Mouse (Mus musculus): ENCODE measurements around the gene Grrp1. TPM values are rescaled to one million over a fixed set of nuclear protein-coding genes. Genes with fewer than 3 reads are reported as not detected.

The Grrp1 gene
- polyA plus RNA-seq, 1 experiment from 2014 or later: 12.8 TPM

DNA sequence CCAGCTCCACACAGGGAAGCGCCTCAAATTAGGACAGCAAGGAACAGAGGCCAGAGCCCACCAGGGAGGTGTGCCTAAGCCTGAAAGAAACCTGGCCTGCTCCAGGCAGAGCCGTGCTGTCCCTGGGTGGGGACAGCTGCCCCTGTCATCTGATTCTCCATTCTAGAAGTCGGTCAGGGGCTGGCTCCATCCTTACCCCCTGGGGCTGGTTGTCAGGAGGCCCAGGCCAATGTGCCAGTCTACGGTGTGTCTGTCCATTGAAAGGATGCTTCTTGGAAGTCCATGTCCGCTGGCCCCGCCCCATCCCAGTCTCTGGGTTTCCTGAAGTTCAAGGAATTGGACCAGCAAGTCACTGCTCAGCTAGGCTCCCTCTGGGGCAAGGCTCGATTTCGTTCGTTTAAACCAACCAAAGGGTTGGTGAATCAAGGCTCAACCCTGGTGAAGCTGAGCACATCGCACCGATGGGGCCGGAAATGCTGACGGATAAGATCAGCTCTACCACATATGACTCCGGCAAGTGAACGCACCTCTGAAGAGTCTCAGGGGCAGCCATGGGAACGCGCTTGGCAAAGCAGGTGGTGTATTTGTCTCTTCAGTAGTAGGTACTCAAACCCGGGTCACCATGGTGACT, 39.3 kb upstream of the Grrp1 start:
- Histone ChIP-seq H3K9ac (replicated peaks; ENCODE audit: low read length) (no peak overlapping the region), H3K36me3 (ENCODE audit: insufficient read depth, low read length) (no peaks in the 10 kb centered on the region), H3K9me3 (ENCODE audit: low read length) (peaks cover 3% of the 10 kb centered on the region; the same call in 1 of the 2 replicates), H3K4me2 (replicated peaks; ENCODE audit: low read depth, low read length) (no peak overlapping the region), H3K4me1 (ENCODE audit: insufficient read depth, low read length) (peaks cover 12% of the 10 kb centered on the region), H3K4me3 (ENCODE audit: low read length) (no peak overlapping the region), H3K27me3 (ENCODE audit: insufficient read depth, low read length) (peaks cover 6% of the 10 kb centered on the region; the same call in 1 of the 2 replicates), H3K27ac (ENCODE audit: low read length) (no peak overlapping the region)
- ATAC-seq (ENCODE audit: low FRiP score, low TSS enrichment): no peak
- 67% methylated on average over 18 of the region's 18 CpGs for WGBS

DNA sequence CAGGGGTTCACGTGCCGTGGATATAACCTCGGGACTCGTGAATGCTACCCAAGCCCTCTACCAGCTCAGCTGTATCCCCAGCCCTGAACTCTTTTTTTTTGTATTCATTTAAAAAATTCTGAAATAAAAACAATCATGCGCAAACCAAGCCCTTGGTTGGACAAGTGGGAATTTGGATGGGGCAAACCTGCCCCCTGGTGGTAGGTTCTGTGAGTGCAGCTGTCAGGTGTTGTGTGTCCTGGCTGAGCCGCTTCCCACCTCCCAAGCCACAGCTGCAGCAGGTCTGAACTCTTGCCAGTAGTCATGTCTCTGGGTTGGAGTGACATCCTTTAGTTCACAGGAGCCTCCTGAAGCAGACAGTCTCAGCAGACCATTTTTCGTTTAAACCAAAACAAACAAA, 38.2 kb upstream of the Grrp1 start:
- Histone ChIP-seq H3K4me3 (ENCODE audit: low read length) (no peak overlapping the region), H3K4me2 (replicated peaks; ENCODE audit: low read depth, low read length) (no peak overlapping the region), H3K36me3 (ENCODE audit: insufficient read depth, low read length) (no peaks in the 10 kb centered on the region), H3K27me3 (ENCODE audit: insufficient read depth, low read length) (peaks cover 6% of the 10 kb centered on the region; the same call in 1 of the 2 replicates), H3K4me1 (ENCODE audit: insufficient read depth, low read length) (peaks cover 14% of the 10 kb centered on the region), H3K9me3 (ENCODE audit: low read length) (peaks cover 3% of the 10 kb centered on the region; the same call in 1 of the 2 replicates), H3K9ac (replicated peaks; ENCODE audit: low read length) (no peak overlapping the region), H3K27ac (ENCODE audit: low read length) (no peak overlapping the region)
- 19% methylated on average over 7 of the region's 7 CpGs for WGBS
- no peak for ATAC-seq (ENCODE audit: low FRiP score, low TSS enrichment)

DNA sequence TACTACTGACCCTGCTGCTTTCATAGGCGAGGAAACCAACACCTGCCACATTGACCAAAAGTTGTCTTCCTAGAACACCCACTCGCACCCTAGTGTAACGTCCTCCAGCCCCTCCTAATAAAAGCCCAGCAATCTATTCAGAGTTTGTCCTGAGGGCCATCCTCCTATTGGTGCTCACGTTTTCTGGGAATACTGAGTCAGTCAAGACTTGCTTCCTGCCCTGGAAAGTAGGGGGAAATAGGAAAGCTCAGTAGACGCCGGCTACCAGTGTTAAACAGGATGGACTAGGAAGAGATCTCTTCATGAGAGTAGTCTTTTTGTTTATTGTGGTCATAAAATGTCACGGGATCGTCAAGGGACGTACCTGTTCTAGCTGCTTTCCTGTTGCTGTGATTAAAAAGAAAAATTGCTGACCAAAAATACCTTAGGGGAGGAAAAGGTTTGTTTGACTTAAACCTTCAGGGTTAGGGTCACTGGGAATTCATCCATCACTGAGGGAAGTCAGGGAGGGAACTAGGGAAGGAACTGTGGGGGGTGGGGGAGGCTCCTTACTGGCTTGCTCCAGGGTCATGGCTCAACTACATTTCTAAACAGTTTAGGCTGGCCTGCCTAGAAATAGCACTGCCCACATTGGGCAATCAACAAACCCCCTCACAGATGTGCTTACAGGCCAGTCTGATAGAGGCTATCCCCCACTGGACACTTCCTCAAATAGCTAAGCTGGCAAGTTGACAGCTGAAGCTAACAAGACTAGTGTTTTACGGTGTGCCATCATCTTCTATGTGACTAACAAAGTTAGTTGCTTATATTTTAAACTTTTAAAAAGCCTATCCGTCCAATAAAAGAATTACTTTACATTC, 34.7 kb upstream of the Grrp1 start:
- peak overlapping the region; percentile 70 for H3K4me2 ChIP-seq (replicated peaks; ENCODE audit: low read depth, low read length)
- 13% methylated on average over 11 of the region's 11 CpGs for WGBS
- peak overlapping the region; percentile 72 for H3K4me3 ChIP-seq (ENCODE audit: low read length)
- 0 out of 2 replicates have a peak, but pooled peaks cover 7% of the 10 kb centered on the region for H3K36me3 ChIP-seq (ENCODE audit: insufficient read depth, low read length)
- peak overlapping the region; percentile 97 for H3K27ac ChIP-seq (ENCODE audit: low read length)
- H3K27me3 ChIP-seq (ENCODE audit: insufficient read depth, low read length): peaks cover 6% of the 10 kb centered on the region; the same call in 1 of the 2 replicates
- peaks cover 22% of the 10 kb centered on the region for H3K4me1 ChIP-seq (ENCODE audit: insufficient read depth, low read length)
- H3K9me3 ChIP-seq (ENCODE audit: low read length): no peaks in the 10 kb centered on the region
- no peak for ATAC-seq (ENCODE audit: low FRiP score, low TSS enrichment)
- H3K9ac ChIP-seq (replicated peaks; ENCODE audit: low read length): peak overlapping the region; percentile 81

DNA sequence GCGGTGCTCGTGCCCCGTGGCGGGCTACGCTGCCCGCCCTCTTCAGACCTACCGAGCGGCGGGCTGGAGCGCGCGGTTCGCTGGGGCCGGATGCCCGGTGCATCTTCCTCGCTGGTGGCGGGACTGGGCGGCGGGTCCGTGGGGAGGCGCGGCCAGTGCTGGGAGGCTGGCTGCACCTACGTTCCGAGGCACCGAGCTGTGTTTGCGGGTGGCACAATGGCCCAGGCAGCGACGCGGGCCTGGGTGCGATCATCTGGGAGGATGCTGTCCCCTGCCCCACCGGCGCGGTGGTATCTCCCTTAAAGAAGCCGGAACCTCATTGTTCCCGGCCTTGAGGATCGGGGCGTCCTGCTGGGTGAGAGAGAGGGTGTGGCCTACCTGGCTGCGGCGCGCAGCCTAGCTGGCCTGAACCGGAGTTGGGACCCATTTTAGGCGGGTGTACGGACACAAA, 33.7 kb upstream of the Grrp1 start, which contains the start of gene Pdik1l:
Pdik1l (minus strand) TSS at position 321 of the 451 bp plus-strand sequence.
- H3K27ac ChIP-seq (ENCODE audit: low read length): peak within 1 kb of the TSS; percentile 97
- peak within 1 kb of the TSS; percentile 81 for H3K9ac ChIP-seq (replicated peaks; ENCODE audit: low read length)
- peak within 1 kb of the TSS; percentile 72 for H3K4me3 ChIP-seq (ENCODE audit: low read length)
- peaks cover 22% of the 10 kb centered on the region for H3K4me1 ChIP-seq (ENCODE audit: insufficient read depth, low read length)
- WGBS: under 1% methylated on average over 43 of the region's 43 CpGs
- no peaks in the 10 kb centered on the region for H3K9me3 ChIP-seq (ENCODE audit: low read length)
- ATAC-seq (ENCODE audit: low FRiP score, low TSS enrichment): peak; percentile 89
- H3K4me2 ChIP-seq (replicated peaks; ENCODE audit: low read depth, low read length): peak within 1 kb of the TSS; percentile 70
- peaks cover 3% of the 10 kb centered on the region; the same call in 1 of the 2 replicates for H3K27me3 ChIP-seq (ENCODE audit: insufficient read depth, low read length)
- peaks cover 13% of the 10 kb centered on the region; the same call in 1 of the 2 replicates for H3K36me3 ChIP-seq (ENCODE audit: insufficient read depth, low read length)

DNA sequence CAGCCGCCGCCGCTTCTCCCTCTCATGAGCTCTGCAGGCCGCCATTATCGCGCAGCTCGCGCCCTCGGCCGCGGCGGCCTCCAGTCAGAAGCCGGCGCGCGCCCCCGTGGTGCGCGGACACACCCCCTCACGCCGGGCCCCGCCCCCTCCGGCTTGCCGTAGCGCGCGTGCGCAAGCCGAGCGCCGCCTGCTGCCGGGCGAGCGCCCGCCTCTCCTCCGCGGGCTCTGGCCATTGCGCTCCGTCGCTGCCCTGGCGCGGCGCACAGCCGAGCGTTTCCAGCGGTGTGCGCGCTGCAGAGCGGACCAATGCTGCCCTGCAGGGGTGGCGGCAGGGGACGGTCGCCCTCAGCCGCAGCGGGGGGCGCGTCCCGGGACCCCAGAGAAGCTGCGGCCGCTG, 33.3 kb upstream of the Grrp1 start:
- ATAC-seq (ENCODE audit: low FRiP score, low TSS enrichment): peak; percentile 97
- Histone ChIP-seq H3K27ac (ENCODE audit: low read length) (peak overlapping the region; percentile 97), H3K4me3 (ENCODE audit: low read length) (peak overlapping the region; percentile 72), H3K4me1 (ENCODE audit: insufficient read depth, low read length) (peaks cover 22% of the 10 kb centered on the region), H3K27me3 (ENCODE audit: insufficient read depth, low read length) (no peaks in the 10 kb centered on the region), H3K9ac (replicated peaks; ENCODE audit: low read length) (peak overlapping the region; percentile 81), H3K36me3 (ENCODE audit: insufficient read depth, low read length) (peaks cover 15% of the 10 kb centered on the region), H3K4me2 (replicated peaks; ENCODE audit: low read depth, low read length) (peak overlapping the region; percentile 70), H3K9me3 (ENCODE audit: low read length) (no peaks in the 10 kb centered on the region)
- WGBS: under 1% methylated on average over 51 of the region's 59 CpGs

DNA sequence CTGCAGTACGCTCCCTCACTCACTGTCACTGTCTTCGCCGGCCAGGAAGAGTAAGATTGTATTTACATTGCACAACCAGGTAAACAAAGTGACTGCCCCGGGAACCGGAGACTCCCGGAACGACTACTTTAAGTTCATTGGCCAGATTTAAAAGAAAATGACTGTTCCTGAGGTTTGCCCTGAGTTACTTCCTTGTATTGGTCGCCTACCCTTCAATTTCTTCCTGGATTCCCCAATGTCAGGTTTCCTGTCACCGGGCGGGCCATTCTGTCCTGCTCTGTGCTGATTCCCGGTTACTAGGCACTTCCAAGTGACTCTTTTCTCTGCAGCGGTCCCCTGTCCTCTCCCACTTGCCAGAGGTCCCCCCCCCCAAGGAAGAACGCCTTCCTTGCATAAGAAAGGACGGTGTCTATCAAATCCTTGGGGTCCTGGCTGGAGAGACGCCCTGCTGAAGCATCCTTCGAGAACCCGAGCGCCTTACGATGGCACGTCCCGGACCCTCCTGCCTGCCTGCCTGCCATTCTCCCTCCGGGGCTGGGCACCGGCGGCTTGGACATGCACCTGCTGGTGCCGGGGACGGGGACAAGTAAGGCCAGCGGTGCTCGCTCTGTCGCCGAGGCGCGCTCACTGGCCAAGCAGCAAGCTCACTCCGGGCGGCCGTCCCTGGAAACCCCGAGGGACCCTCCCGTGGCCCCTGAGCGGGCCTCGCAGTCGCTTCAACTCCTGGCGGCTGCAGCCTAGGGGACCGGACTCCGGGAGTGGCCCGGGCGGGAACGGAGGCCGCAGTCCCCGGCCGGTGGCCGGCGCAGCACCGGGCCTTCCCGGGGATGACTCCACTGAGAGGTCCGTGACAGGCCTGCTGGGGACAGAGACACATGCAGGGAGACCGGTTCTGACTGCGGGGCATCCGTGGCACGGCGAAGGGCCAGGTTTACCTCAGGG, 32.6 kb upstream of the Grrp1 start:
- peaks cover 22% of the 10 kb centered on the region for H3K4me1 ChIP-seq (ENCODE audit: insufficient read depth, low read length)
- H3K27me3 ChIP-seq (ENCODE audit: insufficient read depth, low read length): no peaks in the 10 kb centered on the region
- peak overlapping the region; percentile 81 for H3K9ac ChIP-seq (replicated peaks; ENCODE audit: low read length)
- no peaks in the 10 kb centered on the region for H3K9me3 ChIP-seq (ENCODE audit: low read length)
- 1% methylated on average over 59 of the region's 59 CpGs for WGBS
- peak; percentile 43 for ATAC-seq (ENCODE audit: low FRiP score, low TSS enrichment)
- peak overlapping the region; percentile 39; the same call in 1 of the 2 replicates for H3K27ac ChIP-seq (ENCODE audit: low read length)
- H3K4me3 ChIP-seq (ENCODE audit: low read length): peak overlapping the region; percentile 72
- H3K36me3 ChIP-seq (ENCODE audit: insufficient read depth, low read length): peaks cover 17% of the 10 kb centered on the region
- peak overlapping the region; percentile 70 for H3K4me2 ChIP-seq (replicated peaks; ENCODE audit: low read depth, low read length)

DNA sequence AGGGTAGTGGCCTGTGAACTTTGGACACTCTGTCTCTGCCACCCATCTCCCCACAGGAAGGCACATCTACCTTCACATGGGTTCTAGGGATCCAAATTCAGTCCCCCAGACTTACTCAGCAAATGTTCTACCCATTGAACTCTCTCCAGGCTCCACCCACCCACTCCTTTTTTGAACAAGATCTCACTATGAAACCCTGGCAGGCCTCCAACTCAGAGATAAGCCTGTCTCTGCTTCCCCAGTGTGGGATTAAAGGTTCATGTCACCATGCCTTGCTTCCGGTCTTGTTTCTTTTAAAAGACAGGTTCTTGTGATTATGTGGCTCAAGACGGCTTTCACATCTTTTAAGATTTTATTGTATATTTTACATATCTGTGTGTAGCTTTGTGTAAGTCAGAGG, 31.0 kb upstream of the Grrp1 start:
- no peak for ATAC-seq (ENCODE audit: low FRiP score, low TSS enrichment)
- Histone ChIP-seq H3K4me1 (ENCODE audit: insufficient read depth, low read length) (peaks cover 22% of the 10 kb centered on the region), H3K36me3 (ENCODE audit: insufficient read depth, low read length) (peaks cover 28% of the 10 kb centered on the region), H3K27me3 (ENCODE audit: insufficient read depth, low read length) (no peaks in the 10 kb centered on the region), H3K4me3 (ENCODE audit: low read length) (no peak overlapping the region), H3K9ac (replicated peaks; ENCODE audit: low read length) (no peak overlapping the region), H3K27ac (ENCODE audit: low read length) (no peak overlapping the region), H3K9me3 (ENCODE audit: low read length) (no peaks in the 10 kb centered on the region), H3K4me2 (replicated peaks; ENCODE audit: low read depth, low read length) (no peak overlapping the region)
- WGBS: 91% methylated on average over 2 of the region's 2 CpGs

DNA sequence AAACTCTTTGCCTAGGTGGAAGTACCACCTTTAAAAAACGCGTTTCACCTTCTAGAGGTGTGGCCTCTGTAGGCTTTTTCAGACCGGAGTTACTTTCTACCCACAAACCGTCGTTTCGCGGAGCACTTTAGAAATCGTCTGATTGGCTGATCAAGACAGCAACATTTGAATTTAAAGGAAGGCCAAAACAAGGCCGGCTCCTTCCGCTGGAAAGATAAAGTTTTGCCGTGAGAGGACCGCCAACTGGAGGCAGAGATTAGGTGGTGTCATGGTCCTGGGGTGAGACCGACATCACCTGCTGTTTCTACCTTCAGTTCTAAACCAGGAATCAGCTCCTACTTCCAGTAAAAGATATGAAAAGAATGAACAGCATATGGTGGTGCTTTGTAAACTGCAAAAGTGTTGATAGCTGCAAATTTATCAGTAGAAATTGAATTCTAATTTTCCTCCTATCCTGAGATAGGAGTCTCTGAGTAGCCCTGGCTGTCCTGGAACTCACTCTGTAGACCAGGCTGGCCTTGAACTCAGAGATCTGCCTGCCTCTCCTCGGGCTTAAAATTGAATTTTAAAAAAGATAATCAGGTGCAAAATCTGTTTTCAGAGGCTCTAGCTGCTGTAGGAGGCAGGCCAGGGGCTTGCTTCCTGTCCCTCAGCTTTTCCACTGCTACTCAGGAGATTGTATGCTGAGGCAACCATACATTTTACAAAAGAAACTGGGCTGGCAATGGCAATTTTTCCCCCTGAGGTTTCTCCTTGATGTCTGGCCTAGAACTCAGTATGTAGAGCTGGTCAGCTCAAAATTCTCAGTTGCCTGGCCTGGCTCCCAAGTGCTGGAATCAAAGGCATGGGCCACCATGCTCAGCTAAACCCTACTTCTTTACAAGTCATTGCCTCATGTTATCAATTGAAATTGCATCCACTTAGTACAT, 19.8 kb upstream of the Grrp1 start:
- 6% methylated on average over 14 of the region's 14 CpGs for WGBS
- H3K9ac ChIP-seq (replicated peaks; ENCODE audit: low read length): peak overlapping the region; percentile 51
- H3K9me3 ChIP-seq (ENCODE audit: low read length): no peaks in the 10 kb centered on the region
- H3K36me3 ChIP-seq (ENCODE audit: insufficient read depth, low read length): peaks cover 19% of the 10 kb centered on the region
- no peak for ATAC-seq (ENCODE audit: low FRiP score, low TSS enrichment)
- H3K4me3 ChIP-seq (ENCODE audit: low read length): peak overlapping the region; percentile 31
- H3K27me3 ChIP-seq (ENCODE audit: insufficient read depth, low read length): no peaks in the 10 kb centered on the region
- H3K4me1 ChIP-seq (ENCODE audit: insufficient read depth, low read length): peaks cover 6% of the 10 kb centered on the region
- H3K27ac ChIP-seq (ENCODE audit: low read length): peak overlapping the region; percentile 61
- peak overlapping the region; percentile 48 for H3K4me2 ChIP-seq (replicated peaks; ENCODE audit: low read depth, low read length)
